Mouse (Mus musculus): ENCODE measurements at regions not wholly inside any gene's neighbourhood (a gene's known extent, or its start where the extent isn't known, plus 50 kb on each side); places are given as distances from the start of the nearest gene placed in this dataset.

GRCm38 (mm10) chr6:140368354-140369069, 55.3 kb upstream of the Plekha5 start:
- no peak for DNase-seq

GRCm38 (mm10) chr6:140367303-140367702, 56.6 kb upstream of the Plekha5 start:
- DNase-seq = no peak

GRCm38 (mm10) chr6:140366791-140367190, 57.1 kb upstream of the Plekha5 start:
- no peak for DNase-seq

- DNase-seq = no peak
Observed at GRCm38 (mm10) chr6:140360996-140361395, 62.9 kb upstream of the Plekha5 start.

- no peak for DNase-seq
Observed at GRCm38 (mm10) chr6:140357901-140358300, 66.0 kb upstream of the Plekha5 start.

- DNase-seq = no peak
Observed at GRCm38 (mm10) chr6:140357300-140357699, 66.6 kb upstream of the Plekha5 start.

GRCm38 (mm10) chr6:140354082-140354481, 69.8 kb upstream of the Plekha5 start:
- no peak for DNase-seq

GRCm38 (mm10) chr6:140353610-140354009, 70.2 kb upstream of the Plekha5 start:
- no peak for DNase-seq

- DNase-seq = no peak
Observed at GRCm38 (mm10) chr6:140351365-140352095, 72.3 kb upstream of the Plekha5 start.

GRCm38 (mm10) chr6:140348578-140348977, 75.3 kb upstream of the Plekha5 start:
- no peak for DNase-seq

- no peak for DNase-seq
Observed at GRCm38 (mm10) chr6:140346929-140347328, 76.9 kb upstream of the Plekha5 start.

GRCm38 (mm10) chr6:140343638-140344037, 80.2 kb upstream of the Plekha5 start:
- no peak for DNase-seq

- DNase-seq = no peak
Observed at GRCm38 (mm10) chr6:140342881-140343280, 81.0 kb upstream of the Plekha5 start.

- no peak for DNase-seq
Observed at GRCm38 (mm10) chr6:140339731-140340130, 84.1 kb upstream of the Plekha5 start.

GRCm38 (mm10) chr6:140337897-140338749, 85.7 kb upstream of the Plekha5 start:
- no peak for DNase-seq

- DNase-seq = no peak
Observed at GRCm38 (mm10) chr6:140337083-140337491, 86.8 kb upstream of the Plekha5 start.

GRCm38 (mm10) chr6:140336414-140336941, 87.4 kb upstream of the Plekha5 start:
- no peak for DNase-seq

GRCm38 (mm10) chr6:140333397-140333796, 90.5 kb upstream of the Plekha5 start:
- DNase-seq = no peak

GRCm38 (mm10) chr6:140308641-140309040, 115.2 kb upstream of the Plekha5 start:
- DNase-seq = no peak

GRCm38 (mm10) chr6:140306811-140307558, 116.9 kb upstream of the Plekha5 start:
- no peak for DNase-seq

- no peak for DNase-seq
Observed at GRCm38 (mm10) chr6:140304105-140304504, 119.7 kb upstream of the Plekha5 start.
